Mouse (Mus musculus): Measurements from ENCODE around the gene Olfr1218.
"Not testable (repeated sequence)": the region's sequence is repeated elsewhere in the genome, so short reads cannot be mapped to it uniquely, and the experiment has no call there.

Olfr1218 gene

DNA sequence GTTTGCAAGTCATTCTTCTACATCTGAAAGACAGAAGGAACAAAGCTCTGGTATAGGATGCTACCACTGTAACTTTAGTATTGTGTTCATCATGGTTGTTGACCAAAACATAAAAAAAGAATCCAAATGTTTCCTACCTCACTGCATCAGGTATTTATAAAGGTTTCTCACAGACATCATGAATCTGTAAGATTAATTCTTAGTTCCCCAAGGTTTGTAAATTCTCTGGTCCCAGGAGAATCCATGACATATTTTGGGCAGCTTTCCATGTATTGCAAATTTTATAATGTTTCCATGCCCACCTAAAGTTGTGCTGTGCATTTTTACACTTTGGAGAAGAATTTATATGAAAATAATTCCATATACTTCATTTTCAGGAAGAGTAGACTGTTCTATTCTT is at the start of gene Olfr1218:
Olfr1218 (minus strand) TSS at position 101 of the 400 bp plus-strand sequence.
- no peak for DNase-seq

DNA sequence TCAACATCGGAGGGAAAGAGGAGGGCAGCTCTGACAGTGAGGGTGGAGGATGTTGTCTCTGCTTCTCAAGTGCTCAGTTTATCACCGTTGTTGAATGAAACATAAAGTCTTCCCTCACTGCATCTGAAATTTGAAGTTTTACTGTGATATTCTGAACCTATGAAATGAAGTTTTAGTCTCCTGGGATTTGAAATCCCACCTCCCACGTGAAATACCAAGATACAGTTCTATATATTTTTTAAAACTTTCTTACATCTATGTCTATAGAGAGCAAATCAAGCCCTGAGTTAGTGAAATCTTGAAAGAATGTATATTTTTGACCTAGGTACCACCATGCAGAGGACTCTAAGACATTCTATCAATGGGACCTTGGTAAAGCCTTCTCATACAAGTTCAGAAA is 45.7 kb upstream of the Olfr1218 start, which contains the start of gene Olfr1220:
Olfr1220 (minus strand) TSS at position 101 of the 400 bp plus-strand sequence.
- no peak for DNase-seq

DNA sequence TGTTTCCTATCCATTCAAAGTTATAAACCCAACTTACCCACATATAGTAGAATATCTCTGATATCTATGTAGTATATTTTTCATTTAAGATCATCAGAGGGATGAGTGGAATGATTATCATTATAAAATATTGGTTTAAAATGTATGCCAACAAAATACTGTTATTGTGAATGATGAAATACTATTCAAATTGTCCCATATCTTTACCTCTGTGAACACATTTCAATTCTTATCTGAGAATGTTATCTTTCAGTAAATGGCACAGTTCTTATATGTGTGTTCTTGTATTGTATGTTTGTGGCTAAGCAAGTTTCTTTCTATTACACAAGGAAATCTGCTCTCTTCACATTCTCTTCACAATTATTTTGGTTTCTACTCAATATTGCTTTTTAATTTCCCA is 44.7 kb upstream of the Olfr1218 start:
- DNase-seq: no peak

DNA sequence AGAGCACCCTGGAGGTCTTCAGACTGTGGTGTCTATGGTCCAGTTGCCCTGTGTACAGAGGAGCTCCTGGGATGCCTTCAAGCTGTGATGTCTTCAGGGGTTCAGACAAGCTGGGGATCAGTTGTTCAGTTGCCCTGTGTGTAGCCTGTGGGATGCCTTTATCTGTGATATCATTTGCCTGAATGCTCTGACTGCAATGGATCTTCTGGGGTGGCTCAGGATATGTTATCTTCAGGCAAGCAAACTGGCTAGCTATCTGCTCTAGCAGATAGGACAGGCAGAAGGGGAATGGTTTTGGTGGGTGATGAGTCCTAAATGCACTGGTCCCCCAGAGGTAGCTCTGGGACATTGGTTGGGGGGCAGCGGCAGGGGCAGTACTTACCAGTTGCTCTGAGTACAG is 32.9 kb upstream of the Olfr1218 start:
- no peak for DNase-seq

DNA sequence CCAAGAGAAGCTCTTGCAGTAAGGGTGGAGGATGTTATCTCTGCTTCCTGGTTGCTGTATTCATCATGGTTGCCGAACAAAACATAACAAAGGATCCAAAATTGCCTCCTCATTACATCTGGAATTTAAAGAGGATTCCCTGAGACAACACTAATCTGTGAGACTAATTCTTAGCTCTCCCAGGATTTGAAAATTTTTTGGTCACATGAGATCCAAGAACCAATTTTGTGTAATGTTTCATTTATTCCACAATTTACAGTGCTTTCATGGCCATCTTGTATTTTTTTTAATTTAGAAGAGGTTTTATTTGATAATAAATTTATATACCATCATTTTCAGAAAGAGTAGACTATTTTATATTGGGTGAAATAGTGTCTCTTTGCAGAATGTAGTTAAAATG is 22.4 kb upstream of the Olfr1218 start, which contains the start of gene Olfr1219:
Olfr1219 (minus strand) TSS at position 101 of the 400 bp plus-strand sequence.
- DNase-seq: no peak

DNA sequence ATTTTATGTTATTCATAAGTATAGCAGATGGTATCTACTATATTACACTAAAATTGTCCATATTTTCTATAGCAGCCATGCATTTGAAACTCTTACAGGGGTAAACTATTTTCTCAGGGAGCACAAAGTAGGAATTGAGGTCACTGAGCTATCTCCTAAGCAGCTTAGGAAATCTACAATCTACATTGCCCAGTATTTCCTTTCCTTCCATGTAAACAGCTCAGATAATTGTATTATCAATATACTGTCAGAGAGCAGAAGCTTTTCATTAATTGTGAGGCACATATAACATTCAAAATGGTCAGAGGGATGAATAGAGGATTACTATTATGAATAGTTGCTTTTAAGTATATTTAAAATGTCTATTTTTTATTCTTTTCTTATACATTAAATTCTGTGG is 20.5 kb upstream of the Olfr1218 start:
- no peak for DNase-seq

DNA sequence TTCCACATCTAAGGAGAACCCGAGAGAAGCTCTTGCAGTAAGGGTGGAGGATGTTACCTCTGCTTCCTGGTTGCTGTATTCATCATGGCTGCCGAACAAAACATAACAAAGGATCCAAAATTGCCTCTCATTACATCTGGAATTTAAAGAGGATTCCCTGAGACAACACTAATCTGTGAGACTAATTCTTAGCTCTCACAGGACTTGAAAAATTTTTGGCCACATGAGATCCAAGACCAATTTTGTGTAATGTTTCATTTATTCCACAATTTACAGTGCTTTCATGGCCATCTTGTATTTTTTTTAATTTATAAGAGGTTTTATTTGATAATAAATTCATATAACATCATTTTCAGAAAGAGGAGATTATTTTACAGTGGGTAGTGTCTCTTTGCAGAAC is 29.0 kb downstream of the Olfr1218 start, which contains the start of gene Olfr1217:
Olfr1217 (minus strand) TSS at position 101 of the 400 bp plus-strand sequence.
- DNase-seq: no peak

DNA sequence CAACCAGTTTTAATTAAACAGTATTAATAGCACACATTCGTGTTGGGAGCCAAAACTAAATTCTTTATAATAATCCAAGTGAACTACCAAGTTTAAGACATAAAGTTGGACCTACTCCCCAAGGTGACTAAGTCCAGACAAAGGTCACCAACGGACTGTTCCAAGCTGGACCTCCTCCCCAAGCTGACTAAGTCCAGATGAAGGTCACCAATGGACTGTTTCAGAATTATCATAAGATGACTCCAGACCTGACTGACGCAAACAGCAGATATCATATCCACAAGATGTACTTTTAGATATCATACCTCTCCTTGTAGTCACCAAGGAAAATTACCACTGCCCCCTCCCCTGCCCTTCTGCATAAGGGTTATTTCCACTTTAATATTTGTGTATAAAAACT is 39.6 kb downstream of the Olfr1218 start:
- DNase-seq: not testable (repeated sequence)

DNA sequence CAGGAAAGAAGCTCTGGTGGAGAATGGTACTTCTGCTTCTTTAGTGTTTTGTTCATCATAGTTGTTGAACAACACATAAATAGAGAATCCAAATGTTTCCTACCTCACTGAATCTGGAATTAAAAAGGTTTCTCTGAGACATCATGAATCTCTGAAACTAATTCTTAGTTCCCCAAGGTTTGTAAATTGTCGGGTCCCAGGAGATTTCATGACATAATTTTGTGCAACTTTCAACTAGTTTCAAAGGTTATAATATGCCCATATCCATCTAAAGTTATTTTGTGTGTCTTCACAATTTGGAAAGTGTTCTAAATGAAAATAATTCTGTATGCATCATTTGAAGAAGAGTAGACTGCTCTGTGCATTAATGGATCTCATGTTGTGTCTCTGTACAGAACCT is 42.7 kb downstream of the Olfr1218 start, which contains the start of gene Olfr1216:
Olfr1216 (minus strand) TSS at position 101 of the 400 bp plus-strand sequence.
- no peak for DNase-seq

DNA sequence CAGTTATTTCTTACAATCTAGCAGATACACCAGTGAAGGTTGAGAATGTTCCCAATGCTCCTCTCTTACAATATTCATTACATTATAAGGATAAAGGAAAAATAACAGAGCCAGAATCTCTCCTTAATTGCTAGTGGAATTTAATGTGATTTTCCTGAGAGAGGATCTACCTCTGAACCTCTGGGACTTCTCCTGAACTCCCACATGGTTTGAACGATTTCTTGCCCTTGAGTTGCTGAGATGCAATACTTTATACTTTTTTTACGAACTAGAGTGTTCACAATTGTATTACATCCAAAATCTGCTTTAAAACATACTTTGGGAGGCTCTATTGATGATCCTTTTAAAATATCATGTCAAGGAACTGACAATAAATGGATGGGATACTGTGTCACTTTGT is 54.1 kb downstream of the Olfr1218 start, which contains the start of gene Olfr1215:
Olfr1215 (minus strand) TSS at position 101 of the 400 bp plus-strand sequence.
- no peak for DNase-seq

All from embryo, embryonic 11 days (tissue).